Mouse (Mus musculus): Measurements from ENCODE around the gene Lingo3. TPM values are rescaled to one million over a fixed set of nuclear protein-coding genes. Genes with fewer than 3 reads are reported as not detected.

The Lingo3 gene
- not detected for polyA plus RNA-seq (2015; fragmentation: Illumina TruSeq; extraction: RNeasy Lipid Tissue Mini Kit (QIAGEN cat#74804); ENCODE audit: insufficient read depth, low replicate concordance)

GRCm38 (mm10) chr10:80843931-80844547 lies at the start of gene Lingo3:
Gene Lingo3, minus strand, starts transcription at chr10:80844039.

DNA sequence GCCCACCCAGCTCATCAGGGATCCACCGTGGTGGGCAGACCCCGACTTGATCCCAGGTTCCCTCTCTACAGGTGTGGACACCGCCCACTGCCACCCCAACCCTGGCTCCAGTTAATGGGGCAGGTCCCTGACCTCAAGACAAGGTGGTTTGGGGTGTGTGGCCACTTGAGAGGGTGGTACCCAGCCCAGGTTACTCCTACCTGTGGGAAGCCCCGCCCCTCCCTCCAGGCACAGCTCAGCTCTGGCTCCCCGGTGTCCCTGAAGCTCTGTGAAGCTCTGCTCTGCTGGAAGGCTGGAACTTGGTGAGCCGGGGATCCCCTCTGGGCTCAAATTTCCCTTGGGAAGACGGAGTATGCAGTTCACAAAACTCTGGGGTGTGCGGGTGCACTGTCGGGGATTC lies 27.7 kb upstream of the Lingo3 start, which contains the start of gene Tmprss9:
Gene Tmprss9 (plus strand): TSS at position 268 of the 400 bp plus-strand sequence.

GRCm38 (mm10) chr10:80854913-80855748 lies 11.3 kb upstream of the Lingo3 start, which contains the start of the genes Lsm7 and Sppl2b:
Gene Lsm7, minus strand, starts transcription at chr10:80855209.
Gene Sppl2b, plus strand, starts transcription at chr10:80855275.

DNA sequence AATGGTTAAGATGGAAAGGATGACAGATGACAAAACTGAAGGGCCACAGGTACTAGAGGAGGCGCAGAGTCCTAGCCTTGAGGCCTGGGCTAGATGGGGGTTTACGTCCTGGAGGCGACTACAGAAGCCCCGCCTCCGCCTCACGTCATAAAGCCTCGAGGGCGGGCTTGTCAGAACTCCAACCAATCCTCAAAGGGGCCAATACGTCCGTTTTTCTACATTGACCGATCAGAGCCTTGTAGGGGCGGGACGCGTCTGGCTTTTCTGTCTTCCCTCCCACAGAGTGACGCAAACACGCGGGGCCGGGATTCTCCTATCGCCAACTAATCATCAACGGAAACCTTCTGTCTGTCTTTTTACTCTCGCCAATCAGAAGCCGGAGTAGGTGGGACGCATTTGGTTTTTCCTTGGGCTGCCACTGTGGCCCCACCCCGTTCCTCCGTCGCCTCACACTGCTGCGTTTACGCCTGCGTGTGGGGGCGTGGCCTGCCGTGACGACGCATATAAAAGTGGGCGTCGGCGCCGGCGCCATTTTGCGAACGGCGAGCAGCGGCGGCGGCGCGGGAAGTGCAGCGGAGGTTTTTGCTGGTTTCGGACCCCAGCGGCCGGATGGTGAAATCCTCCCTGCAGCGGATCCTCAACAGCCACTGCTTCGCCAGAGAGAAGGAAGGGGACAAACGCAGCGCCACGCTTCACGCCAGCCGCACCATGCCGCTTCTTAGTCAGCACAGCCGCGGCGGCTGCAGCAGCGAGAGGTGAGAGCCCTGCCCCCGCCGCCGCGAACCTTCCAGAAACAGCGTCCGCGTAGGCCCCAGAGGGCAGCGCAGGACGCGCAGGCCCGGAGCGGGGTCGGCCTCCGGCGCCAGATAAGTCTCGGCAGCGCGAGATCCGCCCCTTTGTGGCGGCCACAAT lies 17.4 kb downstream of the Lingo3 start, which contains the start of gene Oaz1:
Gene Oaz1 (plus strand): TSS at position 506 of the 912 bp plus-strand sequence.

GRCm38 (mm10) chr10:80813366-80813765 lies 30.5 kb downstream of the Lingo3 start, which contains the start of gene Jsrp1:
Gene Jsrp1, minus strand, starts transcription at chr10:80813498.

GRCm38 (mm10) chr10:80804916-80805315 lies 38.9 kb downstream of the Lingo3 start, which contains the start of gene Amh:
Gene Amh, plus strand, starts transcription at chr10:80805243.

DNA sequence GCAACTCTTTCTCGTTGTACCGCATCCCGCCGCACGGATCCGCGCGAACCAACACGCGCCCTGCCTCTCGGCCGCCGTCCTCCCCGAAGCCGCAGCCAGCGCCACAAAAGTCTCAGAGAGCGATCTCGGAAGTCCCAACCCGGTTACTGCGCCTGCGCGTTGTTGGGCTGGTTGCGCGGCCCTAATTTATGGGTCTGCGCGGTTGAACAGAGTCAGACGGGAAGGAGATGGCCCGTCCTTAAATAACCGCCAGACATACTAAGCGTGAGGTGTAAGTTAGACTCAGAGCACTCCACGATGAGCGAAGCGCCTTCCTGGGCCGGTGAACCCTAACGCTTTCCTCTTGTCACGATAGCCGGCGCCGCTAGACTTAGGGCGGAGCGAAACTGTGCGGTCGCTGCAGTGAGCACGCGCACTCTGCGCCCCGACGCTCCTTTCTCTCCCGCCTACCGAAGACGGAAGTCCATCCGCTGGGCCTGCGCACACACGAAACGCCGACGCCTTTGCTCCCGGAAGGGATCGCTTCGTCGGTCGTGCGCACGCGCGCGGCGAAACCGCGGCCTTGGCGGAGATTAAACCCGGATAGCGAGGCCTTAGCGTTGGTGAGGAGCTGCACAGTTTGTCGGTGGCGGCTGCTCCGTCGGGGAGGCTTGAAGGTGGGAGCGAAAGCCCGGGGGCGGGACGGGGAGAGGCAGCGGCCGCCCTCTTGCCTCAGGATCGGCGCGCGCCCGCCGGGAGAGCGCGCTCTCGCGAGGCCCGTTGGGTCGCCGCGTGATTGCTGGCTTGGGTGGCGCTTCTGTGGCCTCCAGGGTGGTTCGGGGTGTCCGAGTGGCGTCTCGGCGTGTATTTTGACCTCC lies 45.5 kb downstream of the Lingo3 start, which contains the start of the genes Sf3a2 and Plekhj1:
Gene Sf3a2 (plus strand): TSS at position 49 of the 857 bp plus-strand sequence.
Gene Plekhj1 (minus strand): TSS at position 477 of the 857 bp plus-strand sequence.

Other genes with a start within 250 kb of the Lingo3 start
- gene Scamp4, start 241.2 kb downstream of the Lingo3 start, polyA plus RNA-seq (2015; fragmentation: Illumina TruSeq; extraction: RNeasy Lipid Tissue Mini Kit (QIAGEN cat#74804); ENCODE audit: insufficient read depth, low replicate concordance) = 20.6 TPM
- gene Adat3, start 241.2 kb downstream of the Lingo3 start, polyA plus RNA-seq (2015; fragmentation: Illumina TruSeq; extraction: RNeasy Lipid Tissue Mini Kit (QIAGEN cat#74804); ENCODE audit: insufficient read depth, low replicate concordance) = not detected
- 0.93 TPM for gene Gm49322, start 238.0 kb downstream of the Lingo3 start, polyA plus RNA-seq (2015; fragmentation: Illumina TruSeq; extraction: RNeasy Lipid Tissue Mini Kit (QIAGEN cat#74804); ENCODE audit: insufficient read depth, low replicate concordance)
- gene Csnk1g2, start 221.2 kb downstream of the Lingo3 start, polyA plus RNA-seq (2015; fragmentation: Illumina TruSeq; extraction: RNeasy Lipid Tissue Mini Kit (QIAGEN cat#74804); ENCODE audit: insufficient read depth, low replicate concordance) = 21.2 TPM
- gene Btbd2, start 187.0 kb downstream of the Lingo3 start, polyA plus RNA-seq (2015; fragmentation: Illumina TruSeq; extraction: RNeasy Lipid Tissue Mini Kit (QIAGEN cat#74804); ENCODE audit: insufficient read depth, low replicate concordance) = 4.3 TPM
- 81.5 TPM for gene Mknk2, start 165.9 kb downstream of the Lingo3 start, polyA plus RNA-seq (2015; fragmentation: Illumina TruSeq; extraction: RNeasy Lipid Tissue Mini Kit (QIAGEN cat#74804); ENCODE audit: insufficient read depth, low replicate concordance)
- 94.7 TPM for gene Mob3a, start 142.1 kb downstream of the Lingo3 start, polyA plus RNA-seq (2015; fragmentation: Illumina TruSeq; extraction: RNeasy Lipid Tissue Mini Kit (QIAGEN cat#74804); ENCODE audit: insufficient read depth, low replicate concordance)
- gene Izumo4, start 141.9 kb downstream of the Lingo3 start, polyA plus RNA-seq (2015; fragmentation: Illumina TruSeq; extraction: RNeasy Lipid Tissue Mini Kit (QIAGEN cat#74804); ENCODE audit: insufficient read depth, low replicate concordance) = 35.5 TPM
- gene Ap3d1, start 101.8 kb downstream of the Lingo3 start, polyA plus RNA-seq (2015; fragmentation: Illumina TruSeq; extraction: RNeasy Lipid Tissue Mini Kit (QIAGEN cat#74804); ENCODE audit: insufficient read depth, low replicate concordance) = 63.5 TPM
- 12.6 TPM for gene Dot1l, start 88.8 kb downstream of the Lingo3 start, polyA plus RNA-seq (2015; fragmentation: Illumina TruSeq; extraction: RNeasy Lipid Tissue Mini Kit (QIAGEN cat#74804); ENCODE audit: insufficient read depth, low replicate concordance)
- 22.7 TPM for gene Sf3a2, start 45.8 kb downstream of the Lingo3 start, polyA plus RNA-seq (2015; fragmentation: Illumina TruSeq; extraction: RNeasy Lipid Tissue Mini Kit (QIAGEN cat#74804); ENCODE audit: insufficient read depth, low replicate concordance)
- gene Plekhj1, start 45.4 kb downstream of the Lingo3 start, polyA plus RNA-seq (2015; fragmentation: Illumina TruSeq; extraction: RNeasy Lipid Tissue Mini Kit (QIAGEN cat#74804); ENCODE audit: insufficient read depth, low replicate concordance) = 70.0 TPM
- gene Amh, start 38.8 kb downstream of the Lingo3 start, polyA plus RNA-seq (2015; fragmentation: Illumina TruSeq; extraction: RNeasy Lipid Tissue Mini Kit (QIAGEN cat#74804); ENCODE audit: insufficient read depth, low replicate concordance) = not detected
- gene Jsrp1, start 30.5 kb downstream of the Lingo3 start, polyA plus RNA-seq (2015; fragmentation: Illumina TruSeq; extraction: RNeasy Lipid Tissue Mini Kit (QIAGEN cat#74804); ENCODE audit: insufficient read depth, low replicate concordance) = not detected
- gene Oaz1, start 17.4 kb downstream of the Lingo3 start, polyA plus RNA-seq (2015; fragmentation: Illumina TruSeq; extraction: RNeasy Lipid Tissue Mini Kit (QIAGEN cat#74804); ENCODE audit: insufficient read depth, low replicate concordance) = 388 TPM
- 34.9 TPM for gene Lsm7, start 11.2 kb upstream of the Lingo3 start, polyA plus RNA-seq (2015; fragmentation: Illumina TruSeq; extraction: RNeasy Lipid Tissue Mini Kit (QIAGEN cat#74804); ENCODE audit: insufficient read depth, low replicate concordance)
- gene Sppl2b, start 11.2 kb upstream of the Lingo3 start, polyA plus RNA-seq (2015; fragmentation: Illumina TruSeq; extraction: RNeasy Lipid Tissue Mini Kit (QIAGEN cat#74804); ENCODE audit: insufficient read depth, low replicate concordance) = 7.5 TPM
- not detected for gene Tmprss9, start 27.8 kb upstream of the Lingo3 start, polyA plus RNA-seq (2015; fragmentation: Illumina TruSeq; extraction: RNeasy Lipid Tissue Mini Kit (QIAGEN cat#74804); ENCODE audit: insufficient read depth, low replicate concordance)
- gene Timm13, start 56.9 kb upstream of the Lingo3 start, polyA plus RNA-seq (2015; fragmentation: Illumina TruSeq; extraction: RNeasy Lipid Tissue Mini Kit (QIAGEN cat#74804); ENCODE audit: insufficient read depth, low replicate concordance) = 5.7 TPM
- 3.4 TPM for gene Lmnb2, start 74.2 kb upstream of the Lingo3 start, polyA plus RNA-seq (2015; fragmentation: Illumina TruSeq; extraction: RNeasy Lipid Tissue Mini Kit (QIAGEN cat#74804); ENCODE audit: insufficient read depth, low replicate concordance)
- gene Gadd45b, start 86.0 kb upstream of the Lingo3 start, polyA plus RNA-seq (2015; fragmentation: Illumina TruSeq; extraction: RNeasy Lipid Tissue Mini Kit (QIAGEN cat#74804); ENCODE audit: insufficient read depth, low replicate concordance) = 15.7 TPM
- 1.0 TPM for gene Gng7, start 170.9 kb upstream of the Lingo3 start, polyA plus RNA-seq (2015; fragmentation: Illumina TruSeq; extraction: RNeasy Lipid Tissue Mini Kit (QIAGEN cat#74804); ENCODE audit: insufficient read depth, low replicate concordance)
- not detected for gene Diras1, start 181.6 kb upstream of the Lingo3 start, polyA plus RNA-seq (2015; fragmentation: Illumina TruSeq; extraction: RNeasy Lipid Tissue Mini Kit (QIAGEN cat#74804); ENCODE audit: insufficient read depth, low replicate concordance)
- 3.3 TPM for gene Slc39a3, start 193.4 kb upstream of the Lingo3 start, polyA plus RNA-seq (2015; fragmentation: Illumina TruSeq; extraction: RNeasy Lipid Tissue Mini Kit (QIAGEN cat#74804); ENCODE audit: insufficient read depth, low replicate concordance)
- 21.1 TPM for gene Sgta, start 216.1 kb upstream of the Lingo3 start, polyA plus RNA-seq (2015; fragmentation: Illumina TruSeq; extraction: RNeasy Lipid Tissue Mini Kit (QIAGEN cat#74804); ENCODE audit: insufficient read depth, low replicate concordance)
- 4.1 TPM for gene Thop1, start 226.0 kb upstream of the Lingo3 start, polyA plus RNA-seq (2015; fragmentation: Illumina TruSeq; extraction: RNeasy Lipid Tissue Mini Kit (QIAGEN cat#74804); ENCODE audit: insufficient read depth, low replicate concordance)